Mouse (Mus musculus) myocyte (in vitro differentiated cells): ENCODE measurements around the gene Vmn2r124. TPM values are rescaled to one million over a fixed set of nuclear protein-coding genes. Genes with fewer than 3 reads are reported as not detected.
"Not testable (repeated sequence)": the region's sequence is repeated elsewhere in the genome, so short reads cannot be mapped to it uniquely, and the experiment has no call there.

ENCODE experiments used
- H3K27me3 ChIP-seq: one replicate; pipeline ENCODE4 v1.6.1; 2011; ENCODE audit not compliant: control insufficient read depth, insufficient read depth, insufficient read length
- H3K36me3 ChIP-seq: one replicate; pipeline ENCODE4 v1.6.1; 2011; ENCODE audit not compliant: control insufficient read depth, insufficient read depth
- H3K4me2 ChIP-seq: one replicate; pipeline ENCODE4 v1.6.1; 2011; ENCODE audit warnings: low read depth, control low read depth
- H3K4me3 ChIP-seq: one replicate; pipeline ENCODE4 v1.5.1; 2011; ENCODE audit warnings: mild to moderate bottlenecking, control low read depth, moderate library complexity
- H3K79me2 ChIP-seq: one replicate; pipeline ENCODE4 v1.6.1; 2011; ENCODE audit not compliant: control insufficient read depth, insufficient read depth
- H3ac ChIP-seq: one replicate; pipeline ENCODE4 v1.6.1; 2011; ENCODE audit not compliant: control insufficient read depth, insufficient read length
- CEBPB ChIP-seq: IDR thresholded peaks from 2 replicates; pipeline ENCODE4 v1.6.1; 2011; ENCODE audit warnings: mild to moderate bottlenecking, moderate library complexity; ENCODE audit not compliant: poor library complexity, insufficient read depth, severe bottlenecking
- E2F4 ChIP-seq: IDR thresholded peaks from one replicate; pipeline ENCODE4 v1.6.1; 2011; ENCODE audit warnings: mild to moderate bottlenecking, control low read depth, moderate library complexity; ENCODE audit not compliant: insufficient read depth
- MAX ChIP-seq: IDR thresholded peaks from one replicate; pipeline ENCODE4 v1.6.1; 2011; ENCODE audit warnings: low read depth, mild to moderate bottlenecking, control low read depth
- MYOD1 ChIP-seq, 3 experiments: IDR thresholded peaks; one replicate each; pipeline ENCODE4 v1.6.1; 2011; ENCODE audit warnings: control low read depth in 2 of 3, low read depth in 2 of 3, mild to moderate bottlenecking in 2 of 3, moderate library complexity in 1 of 3; ENCODE audit not compliant: insufficient read length in 2 of 3, control insufficient read depth in 1 of 3
- MYOG ChIP-seq, 3 experiments: IDR thresholded peaks; one replicate each; pipeline ENCODE4 v1.6.1; 2011; ENCODE audit warnings: control low read depth in 2 of 3, low read depth in 2 of 3, mild to moderate bottlenecking in 2 of 3; ENCODE audit not compliant: insufficient read length in 2 of 3, control insufficient read depth in 1 of 3, insufficient read depth in 1 of 3
- POLR2A ChIP-seq: IDR thresholded peaks from one replicate; pipeline ENCODE4 v1.6.1; 2011; ENCODE audit warnings: low read depth, mild to moderate bottlenecking, control low read depth, moderate library complexity; ENCODE audit not compliant: insufficient read length
- POLR2AphosphoS2 ChIP-seq: IDR thresholded peaks from one replicate; pipeline ENCODE4 v1.6.1; 2011; ENCODE audit warnings: low read depth, control low read depth; ENCODE audit not compliant: insufficient read length
- REST ChIP-seq: IDR thresholded peaks from one replicate; pipeline ENCODE4 v1.6.1; 2011; ENCODE audit warnings: mild to moderate bottlenecking, control low read depth, moderate library complexity; ENCODE audit not compliant: insufficient read depth, insufficient read length
- SRF ChIP-seq: IDR thresholded peaks from one replicate; pipeline ENCODE4 v1.6.1; 2011; ENCODE audit warnings: low read depth; ENCODE audit not compliant: control insufficient read depth, insufficient read length
- TCF12 ChIP-seq: IDR thresholded peaks from one replicate; pipeline ENCODE4 v1.6.1; 2011; ENCODE audit warnings: mild to moderate bottlenecking, control low read depth; ENCODE audit not compliant: poor library complexity, insufficient read depth, severe bottlenecking
- TCF3 ChIP-seq: IDR thresholded peaks from one replicate; pipeline ENCODE4 v1.6.1; 2011; ENCODE audit warnings: low read depth, control low read depth; ENCODE audit not compliant: insufficient read length
- USF1 ChIP-seq: IDR thresholded peaks from one replicate; pipeline ENCODE4 v1.6.1; 2011; ENCODE audit warnings: low read depth, mild to moderate bottlenecking, control low read depth, moderate library complexity
- polyA plus RNA-seq: library from polyadenylated mRNA; unstranded; fragments of >200 nt; fragmentation: generic; extraction: Trizol; gene quantifications from one replicate; pipeline ENCODE4 v1.2.1, GENCODE M21; 2012; ENCODE audit warnings: missing spikeins

Vmn2r124 gene
- not detected for polyA plus RNA-seq

DNA sequence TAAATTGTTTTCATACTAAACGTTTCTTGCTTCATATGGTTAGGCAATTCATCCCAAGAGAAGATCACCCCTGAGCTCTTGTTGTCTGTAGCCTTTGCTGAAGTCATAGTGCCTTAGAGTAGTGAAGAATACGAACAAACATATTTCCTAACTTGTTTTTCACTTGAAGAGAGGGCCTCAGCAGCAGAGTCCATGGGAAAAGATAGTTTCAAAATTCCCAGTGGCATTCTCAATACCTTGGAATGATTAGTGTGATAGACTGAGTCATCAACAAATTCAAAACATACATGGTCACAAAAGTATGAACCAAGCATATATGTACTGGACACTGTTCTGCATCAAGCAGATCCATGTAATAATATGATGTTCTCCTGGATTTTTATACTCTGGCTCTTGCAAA is at the start of gene Vmn2r124:
TSS of gene Vmn2r124 (plus strand) at position 301 of the 400 bp plus-strand sequence.
- Histone ChIP-seq H3K4me2 (no peak within 1 kb of the TSS), H3K4me3 (no peak within 1 kb of the TSS), H3K79me2 (no peaks in the 10 kb centered on the region), H3ac (no peak within 1 kb of the TSS), H3K27me3 (no peaks in the 10 kb centered on the region), H3K36me3 (no peaks in the 10 kb centered on the region)
- no peak for TF ChIP-seq MYOG (IDR thresholded peaks at IDR 0.05; ENCODE audit: control insufficient read depth in 1 of 3, insufficient read depth in 1 of 3, insufficient read length in 2 of 3, low read depth in 2 of 3)
- no peak for TF ChIP-seq TCF12
- TF ChIP-seq POLR2AphosphoS2: no peak
- no peak for TF ChIP-seq MAX
- no peak for TF ChIP-seq SRF
- no peak for TF ChIP-seq CEBPB
- TF ChIP-seq E2F4: no peak
- TF ChIP-seq TCF3: no peak
- TF ChIP-seq REST: no peak
- TF ChIP-seq USF1: no peak
- no peak for TF ChIP-seq MYOD1 (IDR thresholded peaks at IDR 0.05; ENCODE audit: control insufficient read depth in 1 of 3, insufficient read length in 2 of 3, low read depth in 2 of 3)
- no peak for TF ChIP-seq POLR2A

- no peaks in the 10 kb centered on the region for H3K36me3 ChIP-seq
- H3ac ChIP-seq: no peak overlapping the region
- H3K4me3 ChIP-seq: no peak overlapping the region
- TF ChIP-seq MYOG (IDR thresholded peaks at IDR 0.05; ENCODE audit: control insufficient read depth in 1 of 3, insufficient read depth in 1 of 3, insufficient read length in 2 of 3, low read depth in 2 of 3) (no peak), MAX (no peak), TCF12 (no peak), E2F4 (no peak), TCF3 (no peak), REST (no peak), USF1 (no peak), CEBPB (no peak), SRF (no peak), POLR2AphosphoS2 (no peak), MYOD1 (IDR thresholded peaks at IDR 0.05; ENCODE audit: control insufficient read depth in 1 of 3, insufficient read length in 2 of 3, low read depth in 2 of 3) (no peak)
- H3K79me2 ChIP-seq: no peaks in the 10 kb centered on the region
- H3K27me3 ChIP-seq: no peaks in the 10 kb centered on the region
- H3K4me2 ChIP-seq: no peak overlapping the region
Measured at GRCm38 (mm10) chr17:18004752-18005151, 44.5 kb upstream of the Vmn2r124 start.

- Histone ChIP-seq H3K36me3 (no peaks in the 10 kb centered on the region), H3K4me2 (no peak within 1 kb of the TSS), H3K79me2 (no peaks in the 10 kb centered on the region), H3ac (no peak within 1 kb of the TSS), H3K4me3 (no peak within 1 kb of the TSS), H3K27me3 (no peaks in the 10 kb centered on the region)
- TF ChIP-seq USF1: no peak
- TF ChIP-seq MAX: no peak
- no peak for TF ChIP-seq MYOD1 (IDR thresholded peaks at IDR 0.05; ENCODE audit: control insufficient read depth in 1 of 3, insufficient read length in 2 of 3, low read depth in 2 of 3)
- TF ChIP-seq E2F4: no peak
- no peak for TF ChIP-seq POLR2A
- TF ChIP-seq TCF3: no peak
Measured at GRCm38 (mm10) chr17:18021433-18021832, 27.8 kb upstream of the Vmn2r124 start, which contains the start of gene Fpr-rs4. Gene Fpr-rs4 (plus strand): TSS chr17:18021733.

DNA sequence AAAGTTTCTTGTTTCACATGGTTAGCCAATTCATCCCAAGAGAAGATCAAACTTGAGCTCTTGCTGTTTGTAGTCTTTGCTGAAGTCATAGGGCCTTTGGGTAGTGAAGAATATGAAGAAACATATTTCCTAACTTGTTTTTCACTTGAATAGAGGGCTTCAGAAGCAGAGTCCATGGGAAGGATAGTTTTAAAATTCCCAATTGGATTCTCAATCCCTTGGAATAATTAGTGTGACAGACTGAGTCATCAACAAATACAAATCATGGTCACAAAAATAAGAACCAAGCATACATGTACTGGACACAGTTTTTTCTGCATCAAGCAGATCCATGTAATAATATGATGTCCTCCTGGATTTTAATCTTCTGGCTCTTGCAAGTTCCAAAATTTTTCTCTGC is 35.5 kb downstream of the Vmn2r124 start, which contains the start of gene Vmn2r91:
TSS of gene Vmn2r91 (plus strand) at position 301 of the 400 bp plus-strand sequence.
- not testable (repeated sequence) for H3K4me3 ChIP-seq, H3K27me3 ChIP-seq, H3K4me2 ChIP-seq, H3ac ChIP-seq, H3K79me2 ChIP-seq, H3K36me3 ChIP-seq

DNA sequence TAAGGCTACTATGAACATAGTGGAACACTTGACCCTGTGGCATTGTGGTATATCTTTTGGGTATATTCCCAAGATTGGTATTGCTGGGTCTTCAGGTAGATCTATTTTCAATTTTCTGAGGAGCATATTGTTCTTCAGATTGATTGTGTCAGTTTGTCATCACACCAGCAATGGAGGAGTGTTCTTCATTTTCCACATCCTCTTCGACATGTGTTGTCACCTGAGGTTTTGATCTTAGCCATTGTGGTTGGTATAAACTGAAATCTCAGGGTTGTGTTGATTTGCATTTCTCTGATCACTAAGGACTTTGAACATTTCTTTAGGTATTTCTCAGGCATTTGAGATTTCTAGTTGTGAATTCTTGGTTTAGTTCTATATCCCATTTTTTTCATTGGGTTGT is 46.4 kb downstream of the Vmn2r124 start:
- not testable (repeated sequence) for H3ac ChIP-seq, H3K4me2 ChIP-seq, H3K27me3 ChIP-seq, H3K4me3 ChIP-seq, H3K36me3 ChIP-seq, H3K79me2 ChIP-seq

DNA sequence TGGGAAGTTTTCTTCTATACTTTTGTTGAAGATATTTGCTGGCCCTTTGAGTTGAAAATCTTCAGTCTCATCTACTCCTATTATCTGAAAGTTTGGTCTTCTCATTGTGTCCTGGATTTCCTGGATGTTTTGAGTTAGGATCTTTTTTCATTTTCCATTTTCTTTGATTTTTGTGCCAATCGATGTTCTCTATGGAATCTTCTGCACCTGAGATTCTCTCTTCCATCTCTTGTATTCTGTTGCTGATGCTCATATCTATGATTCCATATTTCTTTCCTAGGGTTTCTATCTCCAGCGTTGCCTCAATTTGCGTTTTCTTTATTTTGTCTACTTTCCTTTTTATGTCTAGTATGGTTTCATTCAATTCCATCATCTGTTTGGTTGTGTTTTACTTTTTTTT is 53.0 kb downstream of the Vmn2r124 start:
- not testable (repeated sequence) for H3K36me3 ChIP-seq, H3K4me3 ChIP-seq, H3K4me2 ChIP-seq, H3K79me2 ChIP-seq, H3ac ChIP-seq, H3K27me3 ChIP-seq

Other genes with a start within 250 kb of the Vmn2r124 start
- gene Spaca6, start 222.3 kb upstream of the Vmn2r124 start, polyA plus RNA-seq: 5.2 TPM
- 4.0 TPM for gene Has1, start 194.2 kb upstream of the Vmn2r124 start, polyA plus RNA-seq
- gene Fpr1, start 165.5 kb upstream of the Vmn2r124 start, polyA plus RNA-seq: not detected
- not detected for gene Fpr2, start 161.6 kb upstream of the Vmn2r124 start, polyA plus RNA-seq
- gene Fpr3, start 161.6 kb upstream of the Vmn2r124 start, polyA plus RNA-seq: not detected
- gene Fpr-rs4, start 27.7 kb upstream of the Vmn2r124 start, polyA plus RNA-seq: not detected
- not detected for gene Vmn2r91, start 35.6 kb downstream of the Vmn2r124 start, polyA plus RNA-seq
- not detected for gene Vmn2r92, start 102.5 kb downstream of the Vmn2r124 start, polyA plus RNA-seq
- gene Vmn2r94, start 228.3 kb downstream of the Vmn2r124 start, polyA plus RNA-seq: not detected
- not detected for gene Vmn2r93, start 248.7 kb downstream of the Vmn2r124 start, polyA plus RNA-seq